Mouse (Mus musculus) MEL (cell line): ENCODE measurements around the gene Abcc4. TPM values are rescaled to one million over a fixed set of nuclear protein-coding genes. Genes with fewer than 3 reads are reported as not detected.

Experiments
- DNase-seq: peaks from one replicate; pipeline ENCODE4 v3.0.0; 2011; ENCODE audit warnings: low read depth, low spot score
- H3K27ac ChIP-seq: 2 replicates; pipeline ENCODE4 v1.5.1; 2012; ENCODE audit warnings: low read depth, mild to moderate bottlenecking, control low read depth, low read length, moderate library complexity; ENCODE audit not compliant: control insufficient read depth
- H3K27me3 ChIP-seq, 2 experiments: fragments of 150-350 bp in 1 of 2; sonication (generic) in 1 of 2; 2 replicates each; pipeline ENCODE4 v1.6.1; 2012; ENCODE audit warnings: low read length in 2 of 2, mild to moderate bottlenecking in 2 of 2, improper control_type of control experiment in 1 of 2, moderate library complexity in 1 of 2; ENCODE audit not compliant: insufficient read depth in 2 of 2, control insufficient read depth in 1 of 2
- H3K36me3 ChIP-seq, 2 experiments: 2 replicates each; pipeline ENCODE4 v1.6.1; 2012 to 2014; ENCODE audit warnings: low read length in 2 of 2, improper control_type of control experiment in 1 of 2, inconsistent platforms in 1 of 2, mild to moderate bottlenecking in 1 of 2; ENCODE audit not compliant: insufficient read depth in 2 of 2, control insufficient read depth in 1 of 2
- H3K4me1 ChIP-seq, 2 experiments: fragments of 150-350 bp in 1 of 2; sonication (generic) in 1 of 2; 2 replicates each; pipeline ENCODE4 v1.6.1; 2012; ENCODE audit warnings: low read length in 2 of 2, improper control_type of control experiment in 1 of 2, mild to moderate bottlenecking in 1 of 2; ENCODE audit not compliant: insufficient read depth in 2 of 2, control insufficient read depth in 1 of 2
- H3K4me3 ChIP-seq, 2 experiments: fragments of 150-350 bp in 1 of 2; sonication (generic) in 1 of 2; 2 replicates each; pipeline ENCODE4 v1.5.1; 2012; ENCODE audit warnings: low read depth in 2 of 2, low read length in 2 of 2, mild to moderate bottlenecking in 2 of 2, moderate library complexity in 2 of 2, control low read depth in 1 of 2, improper control_type of control experiment in 1 of 2; ENCODE audit not compliant: control insufficient read depth in 1 of 2, insufficient read depth in 1 of 2
- H3K79me2 ChIP-seq: 2 replicates; pipeline ENCODE4 v1.6.1; 2012; ENCODE audit warnings: mild to moderate bottlenecking, low read length, moderate library complexity; ENCODE audit not compliant: control insufficient read depth, poor library complexity, insufficient read depth
- H3K9ac ChIP-seq: 2 replicates; pipeline ENCODE4 v1.6.1; 2012; ENCODE audit warnings: low read depth, mild to moderate bottlenecking, control low read depth, low read length, moderate library complexity; ENCODE audit not compliant: control insufficient read depth, poor library complexity, severe bottlenecking
- H3K9me3 ChIP-seq: fragments of 150-350 bp; sonication (generic); replicated peaks from 2 replicates; pipeline ENCODE4 v1.6.1; 2012; ENCODE audit warnings: mild to moderate bottlenecking, low read length, improper control_type of control experiment, moderate library complexity; ENCODE audit not compliant: insufficient read depth
- BHLHE40 ChIP-seq: IDR thresholded peaks from 2 replicates; pipeline ENCODE4 v1.6.1; 2012; ENCODE audit warnings: low read depth, mild to moderate bottlenecking, inconsistent platforms, low read length, improper control_type of control experiment, borderline replicate concordance
- CTCF ChIP-seq, 3 experiments: IDR thresholded peaks in 2 of 3; conservative IDR thresholded peaks in 1 of 3; 2 replicates each; pipeline ENCODE4 v1.5.1; 2011 to 2012; ENCODE audit warnings: low read length in 3 of 3, low read depth in 2 of 3, mild to moderate bottlenecking in 2 of 3, improper control_type of control experiment in 1 of 3, inconsistent platforms in 1 of 3, mixed read lengths in 1 of 3, moderate library complexity in 1 of 3; ENCODE audit not compliant: control insufficient read depth in 1 of 3, insufficient read depth in 1 of 3, poor library complexity in 1 of 3, severe bottlenecking in 1 of 3
- E2F4 ChIP-seq: IDR thresholded peaks from 2 replicates; pipeline ENCODE4 v1.6.1; 2011; ENCODE audit warnings: low read depth, low read length, improper control_type of control experiment, borderline replicate concordance
- ELF1 ChIP-seq: IDR thresholded peaks from 2 replicates; pipeline ENCODE4 v1.6.1; 2014; ENCODE audit warnings: low read depth, mild to moderate bottlenecking, inconsistent platforms, low read length, improper control_type of control experiment, moderate library complexity
- EP300 ChIP-seq, 2 experiments: IDR thresholded peaks; 2 replicates each; pipeline ENCODE4 v1.6.1; 2011; ENCODE audit warnings: improper control_type of control experiment in 2 of 2, low read length in 2 of 2, low read depth in 1 of 2, mild to moderate bottlenecking in 1 of 2
- GABPA ChIP-seq: IDR thresholded peaks from 2 replicates; pipeline ENCODE4 v1.6.1; 2012; ENCODE audit warnings: low read depth, mild to moderate bottlenecking, inconsistent platforms, low read length, improper control_type of control experiment, moderate library complexity
- GATA1 ChIP-seq: IDR thresholded peaks from 2 replicates; pipeline ENCODE4 v1.6.1; 2011; ENCODE audit warnings: low read depth, low read length, improper control_type of control experiment
- HCFC1 ChIP-seq: IDR thresholded peaks from 2 replicates; pipeline ENCODE4 v1.6.1; 2012; ENCODE audit warnings: low read depth, mild to moderate bottlenecking, inconsistent platforms, low read length, improper control_type of control experiment, moderate library complexity
- KAT2A ChIP-seq: conservative IDR thresholded peaks from 2 replicates; pipeline ENCODE4 v1.6.1; 2012; ENCODE audit warnings: low read depth, low read length, improper control_type of control experiment, inconsistent platforms
- MAFK ChIP-seq: IDR thresholded peaks from 2 replicates; pipeline ENCODE4 v1.6.1; 2011; ENCODE audit warnings: low read depth, mild to moderate bottlenecking, low read length, improper control_type of control experiment, borderline replicate concordance
- MAX ChIP-seq: IDR thresholded peaks from 2 replicates; pipeline ENCODE4 v1.6.1; 2011; ENCODE audit warnings: low read length, improper control_type of control experiment
- MXI1 ChIP-seq: IDR thresholded peaks from 2 replicates; pipeline ENCODE4 v1.6.1; 2011; ENCODE audit warnings: mild to moderate bottlenecking, low read depth, low read length, improper control_type of control experiment
- MYB ChIP-seq: IDR thresholded peaks from 2 replicates; pipeline ENCODE4 v1.6.1; 2011; ENCODE audit warnings: mild to moderate bottlenecking, low read depth, low read length, improper control_type of control experiment
- NELFE ChIP-seq: IDR thresholded peaks from 2 replicates; pipeline ENCODE4 v1.6.1; 2011; ENCODE audit warnings: low read depth, low read length, improper control_type of control experiment
- NRF1 ChIP-seq: IDR thresholded peaks from 2 replicates; pipeline ENCODE4 v1.6.1; 2014; ENCODE audit warnings: low read depth, mild to moderate bottlenecking, inconsistent platforms, low read length, improper control_type of control experiment, moderate library complexity; ENCODE audit not compliant: poor library complexity, insufficient read depth, severe bottlenecking
- SIN3A ChIP-seq: IDR thresholded peaks from 2 replicates; pipeline ENCODE4 v1.6.1; 2012; ENCODE audit warnings: low read length, improper control_type of control experiment, inconsistent platforms
- SMC3 ChIP-seq: IDR thresholded peaks from 2 replicates; pipeline ENCODE4 v1.6.1; 2011; ENCODE audit warnings: low read depth, low read length, improper control_type of control experiment
- TBP ChIP-seq: IDR thresholded peaks from 2 replicates; pipeline ENCODE4 v1.8.0; 2011; ENCODE audit warnings: low read depth, low read length, improper control_type of control experiment
- ZKSCAN1 ChIP-seq: IDR thresholded peaks from 2 replicates; pipeline ENCODE4 v1.6.1; 2012; ENCODE audit warnings: low read depth, mild to moderate bottlenecking, inconsistent platforms, low read length, improper control_type of control experiment, moderate library complexity
- ZNF384 ChIP-seq: IDR thresholded peaks from 2 replicates; pipeline ENCODE4 v1.6.1; 2012; ENCODE audit warnings: low read depth, mild to moderate bottlenecking, inconsistent platforms, low read length, improper control_type of control experiment
- polyA plus RNA-seq, 2 experiments: library from polyadenylated mRNA; stranded (reverse) in 1 of 2; unstranded in 1 of 2; fragments of >175 nt in 1 of 2; fragments of >200 nt in 1 of 2; gene quantifications; 2 replicates each; pipeline versions ENCODE4 v1.2.1 to v1.2.4; 2012; ENCODE audit warnings: low replicate concordance in 2 of 2, low read depth in 1 of 2; ENCODE audit not compliant: insufficient read length in 2 of 2, insufficient read depth in 1 of 2, missing spikeins in 1 of 2
- total RNA-seq: library from RNA; depleted of rRNA; stranded (reverse); fragments of 300-350 nt; gene quantifications from 2 replicates; pipeline ENCODE4 v1.2.3, GENCODE M21; 2012

Gene Abcc4
- total and polyA plus RNA-seq, 3 experiments, result 7.1 to 8.4 TPM; not detected in 1

- no peak overlapping the region for H3K27ac ChIP-seq
- no peaks in the 10 kb centered on the region for H3K9me3 ChIP-seq
- no peaks in the 10 kb centered on the region for H3K79me2 ChIP-seq
- H3K36me3 ChIP-seq, result no peaks in the 10 kb centered on the region
- DNase-seq, result no peak
- TF ChIP-seq MAX, result no peak
- no peak for TF ChIP-seq MYB
- TF ChIP-seq SMC3, result no peak
- no peak for TF ChIP-seq KAT2A
- TF ChIP-seq EP300 (IDR thresholded peaks at IDR 0.05; ENCODE audit: low read depth in 1 of 2, low read length in 2 of 2), result no peak
- TF ChIP-seq GABPA, result no peak
- no peak for TF ChIP-seq HCFC1
- TF ChIP-seq ELF1, result no peak
- TF ChIP-seq TBP, result no peak
- no peak for TF ChIP-seq ZNF384
- no peak for TF ChIP-seq SIN3A
- no peak for TF ChIP-seq ZKSCAN1
- TF ChIP-seq GATA1, result no peak
- TF ChIP-seq MXI1, result no peak
- TF ChIP-seq BHLHE40, result no peak
- TF ChIP-seq NRF1, result no peak
- H3K9ac ChIP-seq, result no peak overlapping the region
- no peak overlapping the region for H3K4me3 ChIP-seq
- no peaks in the 10 kb centered on the region for H3K27me3 ChIP-seq
- H3K4me1 ChIP-seq, result no peaks in the 10 kb centered on the region
Observed at GRCm38 (mm10) chr14:118566214-118566688, 139.8 kb downstream of the Abcc4 start.

GRCm38 (mm10) chr14:118565696-118566095, 140.3 kb downstream of the Abcc4 start:
- TF ChIP-seq NELFE (no peak), MAFK (no peak), KAT2A (no peak), MAX (no peak), GATA1 (no peak), CTCF (IDR thresholded peaks at IDR 0.05 in 2 of 3, conservative IDR thresholded peaks at IDR 0.05 in 1 of 3; ENCODE audit: control insufficient read depth in 1 of 3, insufficient read depth in 1 of 3, low read depth in 2 of 3, low read length in 3 of 3, poor library complexity in 1 of 3, severe bottlenecking in 1 of 3) (no peak), MYB (no peak), MXI1 (no peak), E2F4 (no peak), ZNF384 (no peak), SMC3 (no peak)
- TF ChIP-seq, all 39 proteins: peak for 0
- Histone ChIP-seq H3K79me2 (no peaks in the 10 kb centered on the region), H3K27me3 (no peaks in the 10 kb centered on the region), H3K4me3 (no peak overlapping the region), H3K9me3 (no peaks in the 10 kb centered on the region), H3K36me3 (no peaks in the 10 kb centered on the region), H3K27ac (no peak overlapping the region), H3K9ac (no peak overlapping the region), H3K4me1 (no peaks in the 10 kb centered on the region)
- no peak for DNase-seq
